Mouse (Mus musculus) CH12.LX (cell line): ENCODE results near the gene Rad23b. TPM values are rescaled to one million over a fixed set of nuclear protein-coding genes. Genes with fewer than 3 reads are reported as not detected.

ENCODE experiments used
- DNase-seq: peaks from one replicate; pipeline ENCODE4 v3.0.0-alpha.2; 2013; ENCODE audit errors: extremely low read depth
- H3K27ac ChIP-seq: 2 replicates; pipeline ENCODE4 v1.5.1; 2012; ENCODE audit warnings: low read depth, mild to moderate bottlenecking, control low read depth, moderate library complexity; ENCODE audit not compliant: insufficient read depth
- H3K27me3 ChIP-seq: replicated peaks from 2 replicates; pipeline ENCODE3; 2012; ENCODE audit warnings: inconsistent platforms
- H3K36me3 ChIP-seq, 2 experiments: replicated peaks in 1 of 2; 2 replicates each; pipeline versions ENCODE3 to v1.6.1; 2012; ENCODE audit warnings: inconsistent platforms in 1 of 2, low read length in 1 of 2, mild to moderate bottlenecking in 1 of 2, mixed read lengths in 1 of 2, moderate library complexity in 1 of 2; ENCODE audit not compliant: control insufficient read depth in 1 of 2, insufficient read depth in 1 of 2
- H3K4me1 ChIP-seq, 2 experiments: 2 replicates each; pipeline ENCODE4 v1.6.1; 2012; ENCODE audit warnings: inconsistent platforms in 1 of 2, moderate library complexity in 1 of 2; ENCODE audit not compliant: insufficient read depth in 2 of 2, control insufficient read depth in 1 of 2
- H3K4me2 ChIP-seq: 2 replicates; pipeline ENCODE4 v1.6.1; 2012; ENCODE audit warnings: low read depth, mild to moderate bottlenecking, control low read depth; ENCODE audit not compliant: poor library complexity, insufficient read depth, severe bottlenecking
- H3K4me3 ChIP-seq, 3 experiments: fragments of 150-350 bp in 1 of 3; sonication (generic) in 1 of 3; replicated peaks in 1 of 3; 2 replicates each; pipeline versions ENCODE3 to v1.5.1; 2011 to 2012; ENCODE audit warnings: low read depth in 2 of 3, low read length in 2 of 3, mild to moderate bottlenecking in 2 of 3, moderate library complexity in 2 of 3, control low read depth in 1 of 3, improper control_type of control experiment in 1 of 3, inconsistent platforms in 1 of 3, mixed read lengths in 1 of 3; ENCODE audit not compliant: poor library complexity in 1 of 3
- H3K79me2 ChIP-seq: replicated peaks from 2 replicates; pipeline ENCODE4 v1.6.1; 2012; ENCODE audit warnings: mild to moderate bottlenecking, moderate library complexity; ENCODE audit not compliant: control insufficient read depth, poor library complexity, insufficient read depth, severe bottlenecking; ENCODE audit errors: extremely low read depth
- H3K9ac ChIP-seq: 2 replicates; pipeline ENCODE4 v1.6.1; 2012; ENCODE audit warnings: low read depth, mild to moderate bottlenecking, control low read depth, moderate library complexity; ENCODE audit not compliant: insufficient read depth
- H3K9me3 ChIP-seq: replicated peaks from 2 replicates; pipeline ENCODE3; 2012; ENCODE audit warnings: low read length, inconsistent platforms, mixed read lengths
- BHLHE40 ChIP-seq: IDR thresholded peaks from 2 replicates; pipeline ENCODE4 v1.6.1; 2011; ENCODE audit warnings: mild to moderate bottlenecking, low read depth, low read length, improper control_type of control experiment
- CHD1 ChIP-seq: IDR thresholded peaks from 2 replicates; pipeline ENCODE4 v1.6.1; 2012; ENCODE audit warnings: low read depth, low read length, improper control_type of control experiment, inconsistent platforms
- CTCF ChIP-seq, 2 experiments: IDR thresholded peaks in 1 of 2; conservative IDR thresholded peaks in 1 of 2; 2 replicates each; pipeline ENCODE4 v1.5.1; 2011 to 2012; ENCODE audit warnings: low read depth in 2 of 2, low read length in 2 of 2, improper control_type of control experiment in 1 of 2, inconsistent platforms in 1 of 2, mild to moderate bottlenecking in 1 of 2, moderate library complexity in 1 of 2
- ELF1 ChIP-seq: IDR thresholded peaks from 2 replicates; pipeline ENCODE4 v1.6.1; 2014; ENCODE audit warnings: low read depth, mild to moderate bottlenecking, inconsistent platforms, low read length, improper control_type of control experiment
- EP300 ChIP-seq: IDR thresholded peaks from 2 replicates; pipeline ENCODE4 v1.6.1; 2011; ENCODE audit warnings: low read length, improper control_type of control experiment
- ETS1 ChIP-seq: conservative IDR thresholded peaks from 2 replicates; pipeline ENCODE4 v1.6.1; 2012; ENCODE audit warnings: low read depth, mild to moderate bottlenecking, inconsistent platforms, low read length, improper control_type of control experiment, moderate library complexity
- GABPA ChIP-seq: IDR thresholded peaks from 2 replicates; pipeline ENCODE4 v1.6.1; 2012; ENCODE audit warnings: low read depth, low read length, improper control_type of control experiment, inconsistent platforms; ENCODE audit not compliant: insufficient replicate concordance
- HCFC1 ChIP-seq: IDR thresholded peaks from 2 replicates; pipeline ENCODE4 v1.6.1; 2012; ENCODE audit warnings: low read depth, mild to moderate bottlenecking, inconsistent platforms, low read length, improper control_type of control experiment
- IRF4 ChIP-seq: IDR thresholded peaks from 2 replicates; pipeline ENCODE4 v1.6.1; 2014; ENCODE audit warnings: low read depth, mild to moderate bottlenecking, inconsistent platforms, low read length, improper control_type of control experiment
- JUN ChIP-seq: IDR thresholded peaks from 2 replicates; pipeline ENCODE4 v1.6.1; 2011; ENCODE audit warnings: low read depth, mild to moderate bottlenecking, low read length, improper control_type of control experiment, moderate library complexity; ENCODE audit not compliant: insufficient read depth
- JUND ChIP-seq: conservative IDR thresholded peaks from 2 replicates; pipeline ENCODE4 v1.6.1; 2011; ENCODE audit warnings: low read depth, low read length, improper control_type of control experiment
- MAFK ChIP-seq: IDR thresholded peaks from 2 replicates; pipeline ENCODE4 v1.6.1; 2011; ENCODE audit warnings: low read length, improper control_type of control experiment; ENCODE audit not compliant: insufficient replicate concordance
- MAX ChIP-seq: IDR thresholded peaks from 2 replicates; pipeline ENCODE4 v1.6.1; 2011; ENCODE audit warnings: low read length, improper control_type of control experiment
- MAZ ChIP-seq: IDR thresholded peaks from 2 replicates; pipeline ENCODE4 v1.6.1; 2012; ENCODE audit warnings: low read depth, mild to moderate bottlenecking, inconsistent platforms, low read length, improper control_type of control experiment, moderate library complexity
- MEF2A ChIP-seq: IDR thresholded peaks from 2 replicates; pipeline ENCODE4 v1.6.1; 2014; ENCODE audit warnings: low read depth, mild to moderate bottlenecking, inconsistent platforms, low read length, improper control_type of control experiment, borderline replicate concordance
- MXI1 ChIP-seq: IDR thresholded peaks from 2 replicates; pipeline ENCODE4 v1.6.1; 2011; ENCODE audit warnings: mild to moderate bottlenecking, low read depth, low read length, improper control_type of control experiment
- MYC ChIP-seq: IDR thresholded peaks from 2 replicates; pipeline ENCODE4 v1.6.1; 2011; ENCODE audit warnings: low read depth, mild to moderate bottlenecking, improper control_type of control experiment, low read length
- NELFE ChIP-seq: IDR thresholded peaks from 2 replicates; pipeline ENCODE4 v1.6.1; 2011; ENCODE audit warnings: low read depth, low read length, improper control_type of control experiment
- NRF1 ChIP-seq: IDR thresholded peaks from 2 replicates; pipeline ENCODE4 v1.6.1; 2014; ENCODE audit warnings: low read depth, mild to moderate bottlenecking, inconsistent platforms, low read length, improper control_type of control experiment, moderate library complexity
- RAD21 ChIP-seq: IDR thresholded peaks from 2 replicates; pipeline ENCODE4 v1.6.1; 2011; ENCODE audit warnings: low read depth, mild to moderate bottlenecking, low read length, improper control_type of control experiment, moderate library complexity
- RCOR1 ChIP-seq: conservative IDR thresholded peaks from 2 replicates; pipeline ENCODE4 v1.6.1; 2012; ENCODE audit warnings: low read depth, mild to moderate bottlenecking, inconsistent platforms, low read length, improper control_type of control experiment
- SIN3A ChIP-seq: IDR thresholded peaks from 2 replicates; pipeline ENCODE4 v1.6.1; 2012; ENCODE audit warnings: low read length, improper control_type of control experiment, inconsistent platforms
- SMC3 ChIP-seq: IDR thresholded peaks from 2 replicates; pipeline ENCODE4 v1.6.1; 2011; ENCODE audit warnings: low read depth, low read length, improper control_type of control experiment
- TBP ChIP-seq: conservative IDR thresholded peaks from 2 replicates; pipeline ENCODE4 v1.6.1; 2011; ENCODE audit warnings: low read depth, low read length, improper control_type of control experiment
- TCF12 ChIP-seq: IDR thresholded peaks from 2 replicates; pipeline ENCODE4 v1.6.1; 2014; ENCODE audit warnings: low read depth, mild to moderate bottlenecking, inconsistent platforms, low read length, improper control_type of control experiment
- USF1 ChIP-seq: IDR thresholded peaks from 2 replicates; pipeline ENCODE4 v1.6.1; 2014; ENCODE audit warnings: low read depth, mild to moderate bottlenecking, inconsistent platforms, low read length, improper control_type of control experiment
- ZMIZ1 ChIP-seq: IDR thresholded peaks from 2 replicates; pipeline ENCODE4 v1.6.1; 2012; ENCODE audit warnings: low read depth, mild to moderate bottlenecking, inconsistent platforms, low read length, improper control_type of control experiment
- ZNF384 ChIP-seq: IDR thresholded peaks from 2 replicates; pipeline ENCODE4 v1.6.1; 2012; ENCODE audit warnings: low read depth, low read length, improper control_type of control experiment, inconsistent platforms
- dilution Hi-C: fragments of 300-500 bp; cut with MboI; formaldehyde crosslinking; loops from 2 replicates; pipeline ENCODE4 v1.14.3; 2020; ENCODE audit warnings: low sequenced_read_pairs; ENCODE audit not compliant: extremely low pct_unique_long_range_greater_than_20kb, extremely low pct_ligation_motif_present
- in situ Hi-C: fragments of 300-500 bp; cut with MboI; formaldehyde crosslinking; loops from 3 replicates; pipeline ENCODE4 v1.14.3; 2019; ENCODE audit warnings: low sequenced_read_pairs, low pct_ligation_motif_present, low pct_unique_long_range_greater_than_20kb, mixed read lengths
- polyA plus RNA-seq: library from polyadenylated mRNA; unstranded; fragments of >175 nt; gene quantifications from 2 replicates; pipeline ENCODE4 v1.2.1, GENCODE M21; 2012; ENCODE audit warnings: low read depth; ENCODE audit not compliant: insufficient read length
- total RNA-seq, 2 experiments: library from RNA; depleted of rRNA; stranded (reverse); fragments of 300-350 nt in 1 of 2; fragments of >200 nt in 1 of 2; gene quantifications; 2 replicates each; pipeline ENCODE4 v1.2.3; 2012 to 2014

Rad23b gene
- total and polyA plus RNA-seq, 3 experiments = 190 to 436 (median 350) TPM

DNA sequence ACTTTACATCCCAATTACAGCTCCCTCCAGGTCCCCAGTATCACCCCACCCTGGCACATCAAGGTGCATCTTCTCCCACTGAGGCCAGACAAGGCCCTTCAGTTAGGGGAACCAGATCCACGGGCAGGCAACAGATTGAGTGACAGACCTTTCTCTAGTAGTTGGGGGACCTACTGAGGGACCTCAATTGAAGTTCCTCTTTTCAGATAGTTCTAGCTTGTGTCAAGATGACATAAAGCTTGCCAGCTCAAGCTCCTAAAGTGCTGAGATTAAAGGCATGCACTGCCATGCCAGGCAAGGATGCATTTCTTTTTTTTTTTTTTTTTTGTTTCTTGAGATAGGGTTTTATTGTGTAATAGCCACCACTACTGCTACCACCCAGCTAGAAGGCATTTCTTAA lies 16.2 kb downstream of the Rad23b start:
- Histone ChIP-seq H3K27me3 (no peaks in the 10 kb centered on the region), H3K9ac (no peak overlapping the region), H3K4me3 (no peak overlapping the region), H3K79me2 (peaks cover 65% of the 10 kb centered on the region), H3K9me3 (peaks cover 4% of the 10 kb centered on the region), H3K36me3 (peaks cover 22 to 65% of the 10 kb centered on the region in 2 experiments), H3K27ac (0 out of 2 replicates have a peak overlapping the region, but pooled peaks have one; percentile 38), H3K4me2 (no peak overlapping the region), H3K4me1 (peaks cover 2 to 31% of the 10 kb centered on the region in 2 experiments; a peak in 3 of 4 replicates)
- dilution Hi-C loops (no loop called here), in situ Hi-C loops (no loop called here)
- DNase-seq = peak; percentile 42
- TF ChIP-seq SIN3A (no peak), JUN (no peak), MAFK (no peak), NRF1 (no peak), JUND (no peak), EP300 (no peak), GABPA (no peak), CTCF (conservative IDR thresholded peaks at IDR 0.05 in 1 of 2, IDR thresholded peaks at IDR 0.05 in 1 of 2; ENCODE audit: low read depth in 2 of 2, low read length in 2 of 2) (no peak), MEF2A (no peak), ZNF384 (no peak), NELFE (no peak), CHD1 (no peak), MAX (no peak), ETS1 (no peak), ZMIZ1 (no peak), RAD21 (no peak), IRF4 (no peak), BHLHE40 (no peak), TBP (no peak)

DNA sequence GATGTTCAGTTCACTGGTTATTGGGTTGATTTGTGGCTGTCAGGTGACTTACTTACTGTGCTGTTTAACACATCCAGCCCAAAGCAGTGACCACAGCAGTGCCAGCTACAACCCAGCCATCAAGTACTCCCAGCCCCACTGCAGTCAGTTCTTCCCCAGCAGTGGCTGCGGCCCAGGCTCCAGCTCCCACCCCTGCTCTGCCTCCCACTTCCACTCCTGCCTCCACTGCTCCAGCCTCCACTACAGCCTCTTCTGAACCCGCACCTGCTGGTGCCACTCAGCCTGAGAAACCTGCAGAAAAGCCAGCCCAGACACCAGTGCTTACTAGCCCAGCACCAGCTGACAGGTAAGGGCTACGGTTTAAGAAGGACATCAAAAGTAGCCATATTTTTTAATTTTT lies 20.3 kb downstream of the Rad23b start:
- Histone ChIP-seq H3K9me3 (no peaks in the 10 kb centered on the region), H3K27me3 (no peaks in the 10 kb centered on the region), H3K79me2 (peaks cover 60% of the 10 kb centered on the region), H3K9ac (no peak overlapping the region), H3K4me2 (no peak overlapping the region), H3K36me3 (peaks cover 33 to 74% of the 10 kb centered on the region in 2 experiments), H3K4me3 (no peak overlapping the region), H3K4me1 (peaks cover 2 to 18% of the 10 kb centered on the region in 2 experiments; a peak in 3 of 4 replicates), H3K27ac (no peak overlapping the region; the same call in 1 of the 2 replicates)
- dilution Hi-C loops (no loop called here), in situ Hi-C loops (no loop called here)
- TF ChIP-seq TCF12 (no peak), MAZ (no peak), HCFC1 (no peak), MAFK (no peak), ETS1 (no peak), TBP (no peak), USF1 (no peak), SIN3A (no peak), BHLHE40 (no peak), NELFE (no peak), RCOR1 (no peak), JUND (no peak), SMC3 (no peak), CTCF (conservative IDR thresholded peaks at IDR 0.05 in 1 of 2, IDR thresholded peaks at IDR 0.05 in 1 of 2; ENCODE audit: low read depth in 2 of 2, low read length in 2 of 2) (no peak), MYC (no peak), NRF1 (no peak), MXI1 (no peak), ELF1 (no peak)
- no peak for DNase-seq
